Mouse (Mus musculus) kidney, postnatal 0 days (tissue): ENCODE results near the gene Gm12789. TPM values are rescaled to one million over a fixed set of nuclear protein-coding genes. Genes with fewer than 3 reads are reported as not detected.
A peak's percentile ranks its signal among the peaks of the same experiment; 100 is the strongest.
"Not testable (repeated sequence)": the region's sequence is repeated elsewhere in the genome, so short reads cannot be mapped to it uniquely, and the experiment has no call there.

Experiments used
- ATAC-seq: fragments of 200-750 bp; cut with Nextera tagmentation; replicated peaks from 2 replicates; pipeline ENCODE4 v1.8.0; 2017; ENCODE audit warnings: low read depth, moderate number of reproducible peaks, moderate TSS enrichment, moderate library complexity; ENCODE audit not compliant: low FRiP score
- DNase-seq: peaks from one replicate; pipeline ENCODE4 v3.0.0-alpha.2; 2016; ENCODE audit warnings: low spot score
- H3K27ac ChIP-seq: fragments of 300-500 bp; sonication (generic); 2 replicates; pipeline ENCODE4 v1.5.1; 2014; ENCODE audit warnings: mild to moderate bottlenecking
- H3K27me3 ChIP-seq: fragments of 300-500 bp; sonication (generic); 2 replicates; pipeline ENCODE4 v1.6.1; 2014; ENCODE audit warnings: low read length, mixed read lengths; ENCODE audit not compliant: insufficient read depth
- H3K36me3 ChIP-seq: fragments of 300-500 bp; sonication (generic); 2 replicates; pipeline ENCODE4 v1.6.1; 2014; ENCODE audit warnings: low read length, mixed read lengths; ENCODE audit not compliant: insufficient read depth
- H3K4me1 ChIP-seq: fragments of 300-500 bp; sonication (generic); replicated peaks from 2 replicates; pipeline ENCODE4 v1.6.1; 2014; ENCODE audit warnings: antibody characterized with exemption, low read length, mixed read lengths; ENCODE audit not compliant: insufficient read depth
- H3K4me2 ChIP-seq: fragments of 300-500 bp; sonication (generic); 2 replicates; pipeline ENCODE4 v1.6.1; 2014; ENCODE audit warnings: mild to moderate bottlenecking, low read length, moderate library complexity, mixed read lengths
- H3K4me3 ChIP-seq: fragments of 300-500 bp; sonication (generic); replicated peaks from 2 replicates; pipeline ENCODE4 v1.5.1; 2014; ENCODE audit warnings: low read depth, low read length
- H3K9ac ChIP-seq: fragments of 300-500 bp; sonication (generic); 2 replicates; pipeline ENCODE4 v1.6.1; 2014; ENCODE audit warnings: low read depth, low read length
- H3K9me3 ChIP-seq: fragments of 300-500 bp; sonication (generic); replicated peaks from 2 replicates; pipeline ENCODE4 v1.6.1; 2016; ENCODE audit warnings: low read length, inconsistent platforms, mixed read lengths
- CTCF ChIP-seq: IDR thresholded peaks from 2 replicates; pipeline ENCODE4 v1.5.1; 2016; ENCODE audit warnings: antibody characterized with exemption, low read depth, mild to moderate bottlenecking, moderate library complexity
- WGBS: fragments of 180-500 bp; shearing (Covaris S2); extraction: QIAGEN DNeasy Blood & Tissue Kit; methylation state at CpG from one replicate; pipeline ENCODE4 v1.1.7; 2014; 5-methylcytosine and 5-hydroxymethylcytosine counted together
- polyA plus RNA-seq: library from polyadenylated mRNA; unstranded; fragments of >200 nt; fragmentation: Nextera tagmentation; extraction: Ambion mirVana; gene quantifications from 2 replicates; pipeline ENCODE4 v1.2.1, GENCODE M21; 2015

Gm12789 gene
- polyA plus RNA-seq: not detected in 2 replicates

DNA sequence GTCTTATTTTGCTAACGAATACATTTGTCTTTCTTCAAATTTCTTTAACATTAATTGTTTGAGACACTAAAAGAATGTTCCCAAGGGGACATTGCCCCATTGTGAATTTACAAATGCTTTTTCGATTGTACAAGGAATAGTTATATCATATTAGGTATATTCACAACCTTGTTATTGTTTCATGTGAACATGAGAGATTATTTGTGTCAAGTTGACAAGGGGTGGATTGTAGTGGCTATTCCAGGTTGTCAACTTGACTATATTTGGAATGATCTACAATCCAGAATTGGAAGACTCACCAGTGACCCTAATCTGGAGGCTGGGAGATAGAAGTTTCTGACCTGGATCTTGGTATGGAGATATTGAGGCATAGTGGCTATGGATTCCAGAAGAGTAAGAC lies at the start of gene Gm12789:
Gm12789 (plus strand) TSS at position 301 of the 400 bp plus-strand sequence.
- WGBS: 91% methylated on average over 2 of the region's 2 CpGs
- H3K4me3 ChIP-seq, H3K36me3 ChIP-seq, H3K9me3 ChIP-seq, H3K27me3 ChIP-seq, ATAC-seq, H3K9ac ChIP-seq, H3K4me2 ChIP-seq, H3K27ac ChIP-seq, H3K4me1 ChIP-seq, DNase-seq: not testable (repeated sequence)

DNA sequence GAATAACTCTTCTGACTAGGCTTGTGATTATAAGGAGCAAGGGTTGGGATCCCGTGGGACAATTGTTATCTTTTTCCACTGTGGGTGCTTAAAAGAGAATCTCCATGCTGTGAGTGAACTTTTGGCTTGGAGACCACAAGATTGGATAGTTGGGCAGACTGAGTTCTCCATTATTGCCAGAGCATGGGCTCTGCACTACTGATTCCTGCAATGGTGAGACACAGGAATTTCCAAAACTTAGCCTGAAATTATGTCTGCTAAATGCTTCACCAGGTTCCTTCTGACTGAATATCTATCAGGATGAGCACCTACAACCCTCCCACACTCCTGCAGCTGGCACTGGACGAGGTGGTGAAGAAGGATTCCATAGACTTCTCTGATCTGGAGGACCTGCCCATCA lies 46.3 kb upstream of the Gm12789 start, which contains the start of gene Gm12794:
Gm12794 (plus strand) TSS at position 301 of the 400 bp plus-strand sequence.
- not testable (repeated sequence) for H3K4me3 ChIP-seq, H3K4me1 ChIP-seq, DNase-seq, H3K36me3 ChIP-seq, H3K4me2 ChIP-seq, H3K9me3 ChIP-seq, H3K9ac ChIP-seq, H3K27me3 ChIP-seq, ATAC-seq, H3K27ac ChIP-seq
- WGBS: 58% methylated on average over 1 of the region's 2 CpGs

DNA sequence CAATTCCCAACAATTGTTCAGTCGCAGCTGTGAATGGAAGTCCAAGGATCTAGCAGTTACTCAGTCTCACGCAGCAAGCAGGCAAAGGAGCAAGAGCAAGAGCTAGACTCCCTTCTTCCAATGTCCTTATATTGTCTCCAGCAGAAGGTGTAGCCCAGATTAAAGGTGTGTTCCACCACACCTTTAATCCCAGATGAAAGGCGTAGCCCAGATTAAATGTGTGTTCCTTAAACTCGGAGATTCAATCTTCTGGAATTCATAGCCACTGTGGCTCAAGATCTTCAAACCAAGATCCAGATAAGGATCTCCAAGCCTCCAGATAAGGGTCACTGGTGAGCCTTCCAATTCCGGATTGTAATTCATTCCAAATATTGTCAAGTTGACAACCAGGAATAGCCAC lies 5.5 kb upstream of the Gm12789 start, which contains the start of gene Gm12790:
Gm12790 (minus strand) TSS at position 101 of the 400 bp plus-strand sequence.
- DNase-seq: not testable (repeated sequence)

DNA sequence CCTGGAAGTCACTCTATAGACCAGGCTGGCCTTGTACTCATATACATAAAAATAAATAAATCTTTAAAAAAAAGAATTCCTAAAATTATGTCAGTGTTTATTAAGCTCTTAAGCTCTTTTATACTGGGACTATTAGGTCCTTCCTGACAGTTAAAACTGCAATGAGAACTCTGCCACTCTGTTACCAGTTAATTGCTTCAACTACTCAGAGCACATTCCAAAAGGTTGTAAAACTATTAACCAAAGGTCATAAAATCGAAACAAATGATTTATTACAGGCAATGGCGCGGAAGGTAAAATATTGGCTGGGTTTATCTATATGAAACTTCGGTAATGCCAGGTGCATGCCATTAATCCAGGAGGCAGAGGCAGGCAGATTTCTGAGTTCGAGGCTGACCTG lies 748 bp upstream of the Gm12789 start:
- Histone ChIP-seq H3K9me3 (no peaks in the 10 kb centered on the region), H3K9ac (no peak overlapping the region), H3K4me2 (no peak overlapping the region), H3K27ac (no peak overlapping the region), H3K27me3 (no peaks in the 10 kb centered on the region), H3K4me1 (no peaks in the 10 kb centered on the region), H3K36me3 (no peaks in the 10 kb centered on the region), H3K4me3 (no peak overlapping the region)
- TF ChIP-seq CTCF: no peak
- ATAC-seq: no peak
- 64% methylated on average over 5 of the region's 5 CpGs for WGBS
- no peak for DNase-seq

More for the DNA sequence above, 5.5 kb upstream of the Gm12789 start, which contains the start of gene Gm12790:
- H3K4me2 ChIP-seq, H3K9me3 ChIP-seq, H3K9ac ChIP-seq, H3K36me3 ChIP-seq, H3K27ac ChIP-seq, H3K27me3 ChIP-seq, ATAC-seq, H3K4me1 ChIP-seq, H3K4me3 ChIP-seq: not testable (repeated sequence)
- WGBS: 88% methylated on average over 1 of the region's 5 CpGs

DNA sequence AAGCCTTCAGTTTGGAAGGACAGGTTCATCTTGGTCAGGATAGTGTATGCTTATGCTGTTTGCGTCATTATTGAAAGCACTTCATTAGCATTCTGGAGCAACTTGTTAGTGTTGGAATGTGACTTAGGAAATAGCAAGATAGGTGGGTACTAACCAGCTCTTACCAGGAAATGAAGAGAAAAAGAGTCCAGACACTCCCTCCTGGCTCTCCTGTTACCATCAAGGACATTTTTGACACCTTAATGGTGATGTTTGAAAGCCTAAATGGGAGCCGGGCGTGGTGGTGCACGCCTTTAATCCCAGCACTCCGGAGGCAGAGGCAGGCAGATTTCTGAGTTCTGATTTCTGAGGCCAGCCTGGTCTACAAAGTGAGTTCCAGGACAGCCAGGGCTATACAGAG lies 11.0 kb downstream of the Gm12789 start:
- no peak for ATAC-seq
- 79% methylated on average over 5 of the region's 5 CpGs for WGBS
- no peak overlapping the region for H3K4me2 ChIP-seq

DNA sequence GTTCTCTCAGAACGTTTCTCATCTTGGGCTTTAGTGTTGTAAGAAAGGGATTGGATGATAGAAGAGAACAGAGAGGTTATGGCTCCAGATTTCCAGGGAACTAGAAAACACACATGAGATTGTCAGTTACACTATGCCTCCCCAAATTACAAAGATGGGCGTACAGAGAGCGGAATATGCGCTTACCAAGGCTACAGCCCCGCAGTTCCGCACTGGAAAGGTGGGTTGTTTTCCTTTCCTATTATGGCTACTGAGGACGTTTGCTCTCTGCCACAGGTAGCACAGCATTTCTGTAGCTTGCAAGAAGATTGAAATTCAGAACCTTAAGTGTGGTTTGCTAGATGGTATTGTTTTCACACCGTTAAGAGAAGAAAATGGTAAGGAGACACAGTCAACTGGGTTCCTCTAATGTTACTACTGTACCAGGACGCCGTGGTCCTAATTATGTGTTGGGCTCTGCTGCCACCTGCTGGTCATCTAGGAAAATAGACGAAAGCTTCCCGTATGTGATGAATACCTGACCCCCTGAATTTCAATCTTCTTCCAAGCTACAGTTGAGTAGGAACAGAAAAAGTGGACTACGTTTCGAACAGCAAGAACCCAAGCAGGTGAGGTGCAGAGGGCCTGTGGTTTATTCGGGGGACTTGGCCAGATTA lies 12.0 kb downstream of the Gm12789 start:
- 0 out of 2 replicates have a peak, but pooled peaks have one; percentile 57 for ATAC-seq
- no peaks in the 10 kb centered on the region for H3K27me3 ChIP-seq
- no peak overlapping the region for H3K4me3 ChIP-seq
- no peak overlapping the region for H3K27ac ChIP-seq
- no peaks in the 10 kb centered on the region for H3K36me3 ChIP-seq
- H3K4me2 ChIP-seq: no peak overlapping the region
- H3K9me3 ChIP-seq: no peaks in the 10 kb centered on the region
- no peaks in the 10 kb centered on the region for H3K4me1 ChIP-seq
- DNase-seq: peak; percentile 85
- no peak overlapping the region for H3K9ac ChIP-seq
- WGBS: 37% methylated on average over 15 of the region's 15 CpGs
- peak; percentile 95 for TF ChIP-seq CTCF

More for the DNA sequence above, 11.0 kb downstream of the Gm12789 start:
- Histone ChIP-seq H3K27me3 (no peaks in the 10 kb centered on the region), H3K9me3 (no peaks in the 10 kb centered on the region), H3K9ac (no peak overlapping the region), H3K27ac (no peak overlapping the region), H3K4me3 (no peak overlapping the region), H3K4me1 (no peaks in the 10 kb centered on the region), H3K36me3 (no peaks in the 10 kb centered on the region)
- no peak for TF ChIP-seq CTCF
- DNase-seq: no peak

DNA sequence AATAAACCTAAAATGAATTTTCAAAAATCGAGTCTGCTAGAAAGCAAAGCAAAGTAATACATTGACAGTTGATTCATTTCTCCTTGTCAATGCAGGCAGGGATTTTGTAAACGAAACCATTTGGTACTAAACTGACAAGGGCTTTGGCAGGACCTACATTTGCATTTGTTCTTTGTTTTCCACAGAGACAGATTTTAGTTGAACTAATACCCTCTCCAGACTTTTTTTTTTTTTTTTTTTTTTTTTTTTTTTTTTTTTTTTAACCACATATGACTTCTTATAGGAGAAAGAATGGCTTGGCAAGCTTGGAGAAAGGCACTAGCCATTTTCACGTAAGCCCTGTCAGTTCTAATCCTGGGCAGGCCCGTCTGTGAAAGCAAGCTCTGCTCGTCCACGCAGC lies 40.2 kb downstream of the Gm12789 start:
- Histone ChIP-seq H3K27ac (no peak overlapping the region), H3K4me1 (no peaks in the 10 kb centered on the region), H3K9me3 (no peaks in the 10 kb centered on the region), H3K4me2 (no peak overlapping the region), H3K4me3 (no peak overlapping the region), H3K9ac (no peak overlapping the region), H3K36me3 (no peaks in the 10 kb centered on the region), H3K27me3 (no peaks in the 10 kb centered on the region)
- ATAC-seq (no peak), DNase-seq (no peak)
- 87% methylated on average over 6 of the region's 6 CpGs for WGBS
- no peak for TF ChIP-seq CTCF

Other genes starting within 250 kb of the Gm12789 start
- gene B020004J07Rik, start 142.6 kb upstream of the Gm12789 start, polyA plus RNA-seq: not detected in 2 replicates
- not detected in 2 replicates for gene C130073F10Rik, start 92.8 kb upstream of the Gm12789 start, polyA plus RNA-seq
- gene Gm12800, start 77.5 kb upstream of the Gm12789 start, polyA plus RNA-seq: not detected in 2 replicates
- not detected in 2 replicates for gene Gm12794, start 46.2 kb upstream of the Gm12789 start, polyA plus RNA-seq
- not detected in 2 replicates for gene Gm12790, start 5.6 kb upstream of the Gm12789 start, polyA plus RNA-seq
- gene Pde4b, start 100.9 kb downstream of the Gm12789 start, polyA plus RNA-seq: 11.9 TPM in 2 replicates